Mouse (Mus musculus) mammary gland, adult 2 months (tissue): ENCODE results near the gene Cdk6. TPM values are rescaled to one million over a fixed set of nuclear protein-coding genes. Genes with fewer than 3 reads are reported as not detected.

Source experiments
- polyA plus RNA-seq: library from polyadenylated mRNA; depleted of rRNA; stranded (reverse); fragments of >200 nt; gene quantifications from 2 replicates; pipeline ENCODE4 v1.2.3, GENCODE M21; 2012; ENCODE audit warnings: low replicate concordance; rRNA removed

Cdk6 gene
- polyA plus RNA-seq: 4.6 and 7.0 TPM in 2 replicates

GRCm38 (mm10) chr5:3341111-3341911 is at the start of gene Cdk6:
TSS of gene Cdk6 (plus strand) at chr5:3341485.

GRCm38 (mm10) chr5:3543629-3544479 is 202.6 kb downstream of the Cdk6 start, which contains the start of gene Fam133b:
TSS of gene Fam133b (plus strand) at chr5:3543833.

GRCm38 (mm10) chr5:3571266-3571665 is 230.0 kb downstream of the Cdk6 start, which contains the start of gene 1700109H08Rik:
TSS of gene 1700109H08Rik (plus strand) at chr5:3571566.

Other genes starting within 250 kb of the Cdk6 start
- 3.4 and 6.7 TPM in 2 replicates for gene Fam133b, start 202.3 kb downstream of the Cdk6 start, polyA plus RNA-seq
- gene 1700109H08Rik, start 230.1 kb downstream of the Cdk6 start, polyA plus RNA-seq: 1.6 and 2.6 TPM in 2 replicates